ENCODE assay signal across 8 mouse cellular contexts in genomic region chr14:31495538-31495937, GRCm38 (mm10). TPM values are rescaled to one million over a fixed set of nuclear protein-coding genes. Genes with fewer than 3 reads are reported as not detected.
A peak's percentile ranks its signal among the peaks of the same experiment; 100 is the strongest.
DNase-seq lines count a peak whose midpoint lies in the region; ATAC-seq and TF ChIP-seq lines count a peak whose summit lies in the region.

No protein-coding gene starts in this region.

- peak overlapping the region; percentile 84 for H3K4me2 ChIP-seq in liver, embryonic 12.5 days

- no peak for ATAC-seq in cerebellum, adult (ENCODE audit: insufficient number of reproducible peaks, low FRiP score, low TSS enrichment)
- ATAC-seq in liver, embryonic 12.5 days = no peak

- H3K36me3 ChIP-seq in forebrain, embryonic 10.5 days (replicated peaks) = peaks cover 58% of the 10 kb centered on the region
- peaks cover 65% of the 10 kb centered on the region for H3K36me3 ChIP-seq in liver, embryonic 12.5 days

- TF ChIP-seq CTCF in cerebellum, adult 2 months (IDR thresholded peaks at IDR 0.05; ENCODE audit: borderline replicate concordance, insufficient read depth, low read depth, low read length) = no peak

- 1% methylated on average over 8 of the region's 8 CpGs for WGBS in cerebellum, adult 2 months
- 8% methylated on average over 8 of the region's 8 CpGs for WGBS in forebrain, embryonic 10.5 days
- 1% methylated on average over 8 of the region's 8 CpGs for WGBS in liver, embryonic 12.5 days (ENCODE audit: insufficient replicate concordance)

- peak overlapping the region; percentile 93 for H3K9ac ChIP-seq in liver, embryonic 12.5 days

- no peak for TF ChIP-seq POLR2A in cerebellum, adult 2 months (IDR thresholded peaks at IDR 0.05; ENCODE audit: borderline replicate concordance, insufficient read depth, low read length)

- H3K4me3 ChIP-seq in cerebellum, adult 2 months (replicated peaks; ENCODE audit: insufficient read depth, low read depth, low read length) = peak overlapping the region; percentile 92
- peak overlapping the region; percentile 94 for H3K4me3 ChIP-seq in forebrain, embryonic 10.5 days
- peak overlapping the region; percentile 95 for H3K4me3 ChIP-seq in liver, embryonic 12.5 days

- DNase-seq in cerebellum, adult 2 months = no peak
- DNase-seq in 3T3-L1 (ENCODE audit: low read depth, low spot score) = peak; percentile 20
- no peak for DNase-seq in forebrain, embryonic 10.5 days (ENCODE audit: extremely low spot score, low spot score)
- DNase-seq in right cerebral cortex, postnatal 4 days = no peak
- no peak for DNase-seq in cerebellum, adult 9-11 months
- no peak for DNase-seq in ovary, postnatal 36 days (ENCODE audit: low spot score)

- no peaks in the 10 kb centered on the region for H3K9me3 ChIP-seq in forebrain, embryonic 10.5 days
- no peaks in the 10 kb centered on the region for H3K9me3 ChIP-seq in liver, embryonic 12.5 days (replicated peaks)

- peaks cover 5% of the 10 kb centered on the region; the same call in 1 of the 2 replicates for H3K4me1 ChIP-seq in cerebellum, adult 2 months (ENCODE audit: control insufficient read depth, insufficient read depth, low read length)
- peaks cover 33% of the 10 kb centered on the region for H3K4me1 ChIP-seq in forebrain, embryonic 10.5 days
- peaks cover 51% of the 10 kb centered on the region for H3K4me1 ChIP-seq in liver, embryonic 12.5 days

- H3K27me3 ChIP-seq in cerebellum, adult 2 months (ENCODE audit: control insufficient read depth, insufficient read depth, low read length) = no peaks in the 10 kb centered on the region
- H3K27me3 ChIP-seq in forebrain, embryonic 10.5 days (ENCODE audit: poor library complexity, severe bottlenecking) = no peaks in the 10 kb centered on the region
- no peaks in the 10 kb centered on the region for H3K27me3 ChIP-seq in liver, embryonic 12.5 days (replicated peaks)

- H3K27ac ChIP-seq in cerebellum, adult 2 months (ENCODE audit: insufficient read depth, low read length) = no peak overlapping the region
- H3K27ac ChIP-seq in forebrain, embryonic 10.5 days = peak overlapping the region; percentile 95
- peak overlapping the region; percentile 94 for H3K27ac ChIP-seq in liver, embryonic 12.5 days

RNA-seq across cellular contexts. Expression of gene Mettl6, which starts 0.7 kb away (rescaled TPM):
- 22.8 and 23.6 TPM in 2 replicates for polyA plus RNA-seq in cerebellum, adult 2 months (2012; rRNA removed)
- polyA plus RNA-seq in forebrain, embryonic 10.5 days (2016; fragmentation: Nextera tagmentation; extraction: Ambion mirVana) = 79.1 and 79.9 TPM in 2 replicates
- polyA plus RNA-seq in liver, embryonic 12.5 days (2016; fragmentation: Nextera tagmentation; extraction: Ambion mirVana) = 43.7 and 46.9 TPM in 2 replicates

RNA-seq across cellular contexts. Expression of gene Eaf1, which starts 1.3 kb away (rescaled TPM):
- 25.0 and 26.5 TPM in 2 replicates for polyA plus RNA-seq in cerebellum, adult 2 months (2012; rRNA removed)
- polyA plus RNA-seq in forebrain, embryonic 10.5 days (2016; fragmentation: Nextera tagmentation; extraction: Ambion mirVana) = 28.4 and 29.1 TPM in 2 replicates
- 41.4 and 44.2 TPM in 2 replicates for polyA plus RNA-seq in liver, embryonic 12.5 days (2016; fragmentation: Nextera tagmentation; extraction: Ambion mirVana)

RNA-seq across cellular contexts. Expression of gene Sh3bp5, which starts 59.7 kb away (rescaled TPM):
- polyA plus RNA-seq in cerebellum, adult 2 months (2012; rRNA removed) = 72.9 and 77.1 TPM in 2 replicates
- polyA plus RNA-seq in forebrain, embryonic 10.5 days (2016; fragmentation: Nextera tagmentation; extraction: Ambion mirVana) = 17.6 and 18.3 TPM in 2 replicates
- 13.8 and 15.1 TPM in 2 replicates for polyA plus RNA-seq in liver, embryonic 12.5 days (2016; fragmentation: Nextera tagmentation; extraction: Ambion mirVana)
